Mouse (Mus musculus) cerebellum, postnatal 4 days (tissue): ENCODE data around the gene Fcor.

Experiments
- DNase-seq, 2 experiments: peaks; one replicate each; pipeline ENCODE4 v3.0.0; 2022; ENCODE audit warnings: low spot score in 2 of 2, mixed read lengths in 1 of 2

The Fcor gene

DNA sequence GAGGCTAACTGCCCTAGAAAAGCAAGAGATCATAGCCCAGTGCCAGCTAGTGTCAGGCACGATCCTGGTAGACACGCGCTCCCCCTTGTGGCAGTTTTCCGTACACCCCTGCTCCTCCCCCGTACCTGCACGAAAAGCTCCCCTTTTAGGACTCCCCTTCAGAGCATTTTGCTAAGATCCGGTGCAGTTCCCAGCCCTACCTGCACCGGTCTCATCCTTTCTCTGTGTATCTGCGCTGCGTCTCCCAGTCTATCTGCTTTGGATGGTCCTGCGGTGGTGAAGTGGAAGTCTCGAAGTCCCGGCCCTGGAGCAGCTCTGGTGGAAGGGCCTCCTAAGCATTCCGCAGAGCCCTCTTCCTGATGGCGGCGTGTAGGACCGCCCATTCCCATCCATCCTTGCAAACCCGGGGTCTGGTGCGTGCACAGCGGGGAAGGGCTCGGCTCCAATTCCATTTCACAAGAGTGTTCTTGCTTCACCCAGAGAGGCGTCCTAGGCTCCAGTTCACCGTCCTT is at the start of gene Fcor:
Fcor (minus strand) TSS at position 383 of the 512 bp plus-strand sequence.
- DNase-seq, result peak; percentile 79 to 86

GRCm38 (mm10) chr8:3721041-3721440 is 48.9 kb upstream of the Fcor start:
- DNase-seq, result peak in 1 of 2 experiments; percentile 36

DNA sequence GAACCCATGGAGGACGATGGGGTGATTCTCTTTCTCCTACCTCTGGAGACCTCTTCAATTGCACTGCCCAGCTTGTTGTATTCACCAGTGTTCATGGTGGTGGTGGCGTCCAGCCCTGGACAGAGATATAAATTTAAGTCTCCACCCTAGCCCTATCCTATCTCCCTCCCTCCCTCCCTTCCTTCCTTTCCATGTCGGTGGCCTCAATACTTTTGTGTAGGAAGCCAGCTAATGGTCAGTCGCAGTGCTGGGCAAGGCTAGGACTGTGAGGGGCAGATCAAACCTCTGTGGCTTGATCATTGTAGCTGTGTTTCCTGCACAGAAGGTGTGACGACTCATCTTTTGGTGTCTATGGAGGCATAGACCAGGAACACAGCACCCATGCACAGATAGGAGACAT is 48.4 kb upstream of the Fcor start, which contains the start of gene Clec4g:
Clec4g (minus strand) TSS at position 101 of the 400 bp plus-strand sequence.
- DNase-seq, result no peak

- DNase-seq, result peak; percentile 50 to 76
Observed at GRCm38 (mm10) chr8:3718559-3718958, 46.4 kb upstream of the Fcor start.

- no peak for DNase-seq
Observed at GRCm38 (mm10) chr8:3717321-3717954, 45.3 kb upstream of the Fcor start.

DNA sequence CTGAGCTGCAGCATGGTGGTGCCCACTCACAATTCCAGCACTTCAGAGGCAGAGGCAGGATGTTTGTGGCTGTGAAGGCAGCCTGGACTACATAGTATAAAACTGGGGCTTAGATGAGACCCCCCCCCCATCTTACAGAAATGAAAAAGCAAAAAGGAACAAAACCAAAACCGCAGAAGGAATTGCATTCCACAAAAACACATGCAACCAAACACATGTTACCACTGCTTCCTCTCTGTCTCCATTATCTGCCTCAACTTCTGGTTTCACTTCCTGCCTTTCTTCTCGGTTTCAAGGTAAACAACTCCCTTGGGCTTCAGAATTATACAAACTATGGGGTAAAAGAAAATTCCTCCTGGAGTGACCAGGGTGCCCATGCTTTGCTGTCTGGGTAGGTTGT is 39.5 kb upstream of the Fcor start:
- no peak for DNase-seq

DNA sequence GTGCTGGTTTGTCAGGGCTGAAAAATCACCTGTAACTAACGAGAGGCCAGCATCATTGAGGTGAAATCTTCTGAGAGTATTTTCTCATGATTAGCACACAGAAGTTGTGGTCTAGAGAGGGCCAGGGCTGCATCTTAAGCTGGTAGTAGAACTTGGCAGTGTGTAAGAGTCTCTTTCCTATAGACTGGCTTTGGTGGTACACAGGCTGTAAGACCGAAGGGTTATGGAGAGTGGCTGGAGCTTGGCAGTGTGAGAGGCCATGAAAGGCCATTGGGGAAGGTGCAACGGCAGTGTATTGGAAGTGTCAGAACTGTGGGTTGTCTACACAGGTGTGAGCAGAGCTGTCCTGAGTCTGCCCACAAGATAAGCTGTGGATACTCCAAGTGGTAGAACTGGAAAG is 38.1 kb upstream of the Fcor start:
- DNase-seq, result no peak

DNA sequence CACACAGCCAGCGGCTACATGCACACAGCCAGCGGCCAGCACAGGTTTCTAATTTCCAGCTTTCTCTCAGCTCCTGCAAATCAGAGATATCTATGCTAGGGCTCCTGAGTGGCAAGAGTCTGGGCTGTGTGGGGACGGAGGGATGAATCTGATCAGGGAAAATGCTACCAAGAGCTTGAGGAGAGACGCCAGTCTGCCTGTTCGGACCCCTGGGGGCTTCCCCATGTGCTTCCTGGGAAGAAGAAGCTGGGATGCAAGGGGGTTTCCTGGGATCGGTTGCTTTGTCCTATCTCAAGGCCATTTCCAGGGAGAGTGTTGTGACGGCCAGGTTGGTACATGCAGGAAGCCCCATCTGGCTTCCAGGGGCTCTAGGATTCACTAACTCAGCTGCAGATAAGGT is 35.4 kb upstream of the Fcor start:
- no peak for DNase-seq

GRCm38 (mm10) chr8:3705711-3706110 is 33.5 kb upstream of the Fcor start:
- DNase-seq, result no peak

DNA sequence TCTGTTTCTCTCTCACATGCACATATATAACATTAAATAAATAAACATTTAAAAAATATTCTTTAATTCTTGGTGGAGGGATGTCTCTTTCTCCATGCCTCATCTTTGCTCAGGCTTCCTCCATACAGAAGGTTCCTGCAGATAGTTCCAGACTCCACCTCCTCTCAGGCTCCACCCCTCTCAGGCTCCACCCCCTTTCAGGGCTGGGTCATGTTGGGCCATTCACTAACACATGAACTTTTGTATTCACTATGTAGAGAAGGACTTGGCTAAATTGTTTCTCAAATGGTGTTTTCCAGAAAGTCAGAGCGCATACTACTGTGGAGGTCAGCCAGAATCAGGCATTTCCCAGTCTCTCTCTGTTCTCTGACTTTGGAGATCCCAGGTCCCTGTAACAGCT is 29.3 kb upstream of the Fcor start:
- no peak for DNase-seq

DNA sequence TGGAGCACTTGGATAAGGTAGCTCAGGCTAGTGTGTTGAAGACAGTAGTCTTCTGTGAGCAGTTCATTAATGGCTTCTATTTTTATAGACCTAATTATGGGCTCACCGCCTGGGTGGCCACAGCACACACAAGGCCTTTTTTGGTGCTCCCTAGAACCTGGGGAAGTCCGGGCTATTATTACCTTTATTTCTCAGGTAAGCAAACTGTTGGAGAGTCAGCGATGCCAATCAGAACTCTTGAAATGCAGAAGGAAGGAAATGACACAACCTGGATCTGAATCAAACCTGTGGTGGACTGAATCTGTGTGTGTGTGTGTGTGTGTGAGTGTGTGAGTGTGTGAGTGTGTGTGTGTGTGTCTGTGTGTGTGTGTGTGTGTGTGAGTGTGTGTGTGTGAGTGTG is 22.0 kb upstream of the Fcor start, which contains the start of gene Fcer2a:
Fcer2a (minus strand) TSS at position 55 of the 400 bp plus-strand sequence.
- no peak for DNase-seq

- no peak for DNase-seq
Observed at GRCm38 (mm10) chr8:3690774-3691173, 18.6 kb upstream of the Fcor start.

DNA sequence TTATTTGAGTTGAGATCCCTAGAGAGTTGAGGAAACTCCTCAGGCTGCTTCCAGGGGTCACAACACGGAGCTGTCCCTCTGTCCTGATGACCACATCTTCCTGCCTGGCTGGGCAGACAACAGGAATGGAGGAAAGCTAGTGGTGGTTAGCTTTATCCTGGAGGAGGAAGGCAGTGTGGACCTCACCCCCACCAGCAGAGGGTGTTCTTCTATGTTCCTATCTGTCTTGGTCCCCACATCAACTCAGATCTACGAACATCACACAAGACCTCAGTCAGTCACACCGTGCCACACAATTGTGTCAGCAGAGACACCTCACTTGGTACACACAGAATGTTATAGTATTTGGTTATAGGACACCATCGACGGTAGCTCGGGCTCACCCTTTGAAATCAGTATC is 15.4 kb upstream of the Fcor start:
- no peak for DNase-seq

GRCm38 (mm10) chr8:3685422-3685821 is 13.3 kb upstream of the Fcor start:
- no peak for DNase-seq

- no peak for DNase-seq
Observed at GRCm38 (mm10) chr8:3684530-3684929, 12.4 kb upstream of the Fcor start.

- DNase-seq, result peak in 1 of 2 experiments; percentile 71
Observed at GRCm38 (mm10) chr8:3683408-3684176, 11.4 kb upstream of the Fcor start.

DNA sequence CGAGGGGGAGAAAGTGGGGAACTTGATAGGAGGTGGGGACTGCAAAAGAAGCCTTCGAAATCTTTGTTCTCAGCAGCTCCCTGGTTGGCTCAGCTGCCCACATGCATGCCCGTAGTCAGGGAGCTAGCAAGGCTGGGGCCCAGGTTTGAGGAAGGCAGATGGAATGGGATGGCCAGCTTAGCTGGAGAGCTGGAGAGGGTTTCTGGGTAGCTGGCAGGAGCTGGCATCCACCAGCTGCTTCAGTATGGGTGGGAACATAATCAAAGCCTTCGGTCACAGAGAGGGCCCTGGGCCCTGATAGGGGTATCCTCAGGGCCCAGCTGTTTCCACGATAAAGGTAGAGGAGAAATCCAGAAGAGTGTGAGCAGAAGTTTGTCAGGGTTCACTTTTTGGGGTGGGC is 10.3 kb upstream of the Fcor start:
- DNase-seq, result peak in 1 of 2 experiments; percentile 52

- no peak for DNase-seq
Observed at GRCm38 (mm10) chr8:3679656-3680055, 7.5 kb upstream of the Fcor start.

DNA sequence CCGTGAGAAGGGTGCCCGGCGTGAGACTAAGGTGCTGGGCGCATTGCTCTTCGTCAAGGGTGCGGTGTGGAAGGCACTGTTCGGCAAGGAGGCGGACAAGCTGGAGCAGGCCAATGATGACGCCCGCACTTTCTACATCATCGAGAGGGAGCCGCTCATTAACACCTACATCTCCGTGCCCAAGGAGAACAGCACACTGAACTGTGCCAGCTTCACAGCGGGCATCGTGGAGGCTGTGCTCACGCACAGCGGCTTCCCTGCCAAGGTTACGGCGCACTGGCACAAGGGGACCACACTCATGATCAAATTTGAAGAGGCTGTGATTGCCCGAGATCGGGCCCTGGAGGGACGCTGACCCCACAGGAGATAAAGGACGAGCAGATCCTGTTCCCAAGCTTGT is 7.1 kb upstream of the Fcor start:
- DNase-seq, result no peak

DNA sequence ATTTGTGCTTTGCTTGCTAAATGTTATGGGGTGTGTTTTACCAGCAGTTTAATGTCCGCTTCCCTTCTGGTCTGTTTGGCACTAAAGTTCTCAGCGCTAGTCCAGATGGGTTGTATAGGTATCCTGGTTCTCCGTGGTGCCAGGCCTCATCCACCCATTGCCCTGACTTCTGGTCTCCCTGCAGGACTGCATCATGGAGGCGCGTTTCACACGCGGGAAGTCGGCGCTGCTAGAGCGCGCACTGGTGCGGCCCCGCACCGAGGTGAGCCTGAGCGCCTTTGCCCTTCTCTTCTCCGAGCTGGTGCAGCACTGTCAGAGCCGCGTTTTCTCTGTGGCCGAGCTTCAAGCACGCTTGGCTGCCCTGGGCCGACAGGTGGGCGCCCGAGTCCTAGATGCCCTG is 6.7 kb upstream of the Fcor start:
- no peak for DNase-seq

DNA sequence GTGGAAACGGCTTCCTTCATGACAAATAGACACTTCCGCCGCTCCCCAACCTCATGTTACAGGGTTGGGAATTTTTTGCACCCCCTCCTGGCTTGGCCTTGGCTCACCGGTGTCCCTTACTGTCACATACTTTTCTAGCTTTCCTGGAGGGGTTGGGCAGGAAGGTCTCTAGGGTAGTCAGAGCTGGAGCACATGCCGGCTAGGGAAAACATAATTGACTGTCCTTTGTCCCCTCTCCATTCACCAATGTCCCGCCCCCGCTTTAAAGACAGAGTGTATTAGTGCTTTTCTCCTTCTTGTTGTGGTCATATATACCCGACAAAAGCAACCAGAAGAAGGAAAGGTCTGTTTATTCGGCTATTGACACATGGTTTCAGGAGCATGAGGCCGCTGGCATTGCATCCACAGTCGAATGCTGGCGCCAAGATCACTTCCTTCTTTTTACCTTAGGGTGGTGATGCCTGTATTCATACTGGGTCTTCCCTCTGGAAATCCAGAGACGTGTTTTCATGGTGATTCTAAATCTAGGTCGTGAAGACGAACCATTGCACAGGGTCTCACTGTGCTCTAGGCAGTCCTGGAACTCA is 4.9 kb upstream of the Fcor start:
- DNase-seq, result no peak

DNA sequence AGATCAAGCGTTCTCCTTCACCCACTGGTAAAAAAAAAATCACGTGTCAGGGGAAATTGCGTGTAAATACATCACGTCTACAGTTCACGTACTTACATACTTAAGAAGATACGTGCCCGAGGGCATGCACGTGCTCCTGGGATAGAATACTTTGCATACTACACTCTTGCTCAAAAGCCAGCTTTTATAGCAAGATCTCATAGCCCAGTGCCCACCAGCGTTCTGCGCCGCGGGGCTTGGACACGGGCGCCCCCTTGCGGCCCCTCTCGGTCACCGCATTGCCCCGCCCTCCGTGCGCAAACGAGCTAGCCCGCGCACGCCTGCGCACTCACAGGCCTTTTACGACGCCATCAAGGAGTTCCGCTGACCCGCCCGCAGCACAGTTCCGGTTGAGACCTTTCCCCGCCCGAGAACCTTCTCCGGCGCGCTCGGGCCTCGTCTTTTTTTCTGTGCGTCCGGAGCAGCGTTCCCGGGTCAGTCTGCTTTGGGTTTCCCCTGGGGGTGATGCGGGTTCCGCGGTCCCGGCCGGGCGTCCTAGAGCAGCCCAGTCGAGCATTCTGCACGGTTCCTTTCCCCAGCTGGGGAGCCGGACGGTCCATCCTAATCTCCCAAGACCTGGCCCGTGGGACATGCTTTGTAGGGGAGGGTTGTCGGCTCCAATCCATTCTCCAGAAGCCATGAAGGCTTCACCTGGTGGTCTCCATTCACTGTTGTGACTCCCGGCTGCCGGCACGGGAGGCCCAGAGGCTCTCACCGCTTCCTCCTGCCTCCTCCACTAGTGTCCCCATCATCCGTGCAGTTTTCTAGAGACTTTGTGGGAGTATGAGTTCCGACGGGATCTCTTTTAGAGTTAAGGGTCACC is 4.2 kb upstream of the Fcor start, which contains the start of gene Trappc5:
Trappc5 (plus strand) TSS at position 169 of the 862 bp plus-strand sequence.
- DNase-seq, result peak; percentile 96 to 98
